Mouse (Mus musculus) spleen, embryonic (tissue): Measurements from ENCODE around the gene P4ha2.

Experiments
- CTCF ChIA-PET: fragments of 350-600 bp; sonication (Branson Sonifier 250); formaldehyde crosslinking; loops from one replicate; lab custom pipeline; 2022; lab: Charles Lee

P4ha2 gene

GRCm38 (mm10) chr11:54132290-54132689 lies 32.4 kb downstream of the P4ha2 start:
- CTCF ChIA-PET = no interaction called here

GRCm38 (mm10) chr11:54134905-54135304 lies 35.0 kb downstream of the P4ha2 start:
- CTCF ChIA-PET = no interaction called here

- CTCF ChIA-PET = interaction anchor here (0.7 kb wide), 1 partner anchor 9 kb away, joined by 4 read pairs; no protein-coding TSS in a partner anchor
Observed at GRCm38 (mm10) chr11:54140159-54140558, 40.3 kb downstream of the P4ha2 start.

GRCm38 (mm10) chr11:54141200-54141971 lies 41.5 kb downstream of the P4ha2 start:
- CTCF ChIA-PET = no interaction called here

GRCm38 (mm10) chr11:54144886-54145285 lies 45.0 kb downstream of the P4ha2 start:
- CTCF ChIA-PET = interaction anchor here (0.9 kb wide), 1 partner anchor 25 kb away, joined by 3 read pairs; no protein-coding TSS in a partner anchor

- CTCF ChIA-PET = no interaction called here
Observed at GRCm38 (mm10) chr11:54145990-54146389, 46.1 kb downstream of the P4ha2 start.

GRCm38 (mm10) chr11:54149791-54150465 lies 50.0 kb downstream of the P4ha2 start:
- CTCF ChIA-PET = interaction anchor here (0.5 kb wide), 1 partner anchor 10 kb away, joined by 4 read pairs; no protein-coding TSS in a partner anchor

GRCm38 (mm10) chr11:54151141-54151540 lies 51.2 kb downstream of the P4ha2 start:
- CTCF ChIA-PET = no interaction called here

GRCm38 (mm10) chr11:54152957-54153356 lies 53.1 kb downstream of the P4ha2 start:
- CTCF ChIA-PET = interaction anchor here (0.6 to 0.8 kb wide), 2 partner anchors 13 to 1001 kb away, joined by 4 read pairs; no protein-coding TSS in a partner anchor

GRCm38 (mm10) chr11:54155864-54156263 lies 56.0 kb downstream of the P4ha2 start:
- CTCF ChIA-PET = interaction anchor here (0.5 kb wide), 1 partner anchor 22 kb away, joined by 3 read pairs; no protein-coding TSS in a partner anchor

GRCm38 (mm10) chr11:54156504-54156903 lies 56.6 kb downstream of the P4ha2 start:
- CTCF ChIA-PET = interaction anchor here (0.7 kb wide), 1 partner anchor 65 kb away, joined by 4 read pairs; no protein-coding TSS in a partner anchor

- CTCF ChIA-PET = interaction anchor here (0.7 kb wide), 1 partner anchor 61 kb away, joined by 3 read pairs; no protein-coding TSS in a partner anchor
Observed at GRCm38 (mm10) chr11:54157586-54157985, 57.7 kb downstream of the P4ha2 start.

- CTCF ChIA-PET = interaction anchor here (0.6 kb wide), 1 partner anchor 36 kb away, joined by 3 read pairs; no protein-coding TSS in a partner anchor
Observed at GRCm38 (mm10) chr11:54160435-54160834, 60.5 kb downstream of the P4ha2 start.

- CTCF ChIA-PET = no interaction called here
Observed at GRCm38 (mm10) chr11:54160920-54161319, 61.0 kb downstream of the P4ha2 start.

- CTCF ChIA-PET = interaction anchor here (0.7 kb wide), 2 partner anchors 11 to 32 kb away, joined by 4 read pairs; no protein-coding TSS in a partner anchor
Observed at GRCm38 (mm10) chr11:54161514-54161913, 61.6 kb downstream of the P4ha2 start.

GRCm38 (mm10) chr11:54162968-54163367 lies 63.1 kb downstream of the P4ha2 start:
- CTCF ChIA-PET = no interaction called here

GRCm38 (mm10) chr11:54169432-54170295 lies 69.8 kb downstream of the P4ha2 start:
- CTCF ChIA-PET = no interaction called here

- CTCF ChIA-PET = no interaction called here
Observed at GRCm38 (mm10) chr11:54171175-54171574, 71.3 kb downstream of the P4ha2 start.

- CTCF ChIA-PET = no interaction called here
Observed at GRCm38 (mm10) chr11:54174226-54174625, 74.3 kb downstream of the P4ha2 start.

- CTCF ChIA-PET = no interaction called here
Observed at GRCm38 (mm10) chr11:54174877-54175276, 75.0 kb downstream of the P4ha2 start.
